Mouse (Mus musculus): ENCODE measurements around the gene Kcnh2. TPM values are rescaled to one million over a fixed set of nuclear protein-coding genes. Genes with fewer than 3 reads are reported as not detected.

Kcnh2 gene
- total RNA-seq, 1 experiment from 2014 or later, result not detected

GRCm38 (mm10) chr5:24350531-24351250 is 713 bp downstream of the Kcnh2 start:
- no peak for ATAC-seq (replicated peaks; ENCODE audit: insufficient number of reproducible peaks, low FRiP score, low TSS enrichment, poor library complexity, severe bottlenecking)

- ATAC-seq (replicated peaks; ENCODE audit: insufficient number of reproducible peaks, low FRiP score, low TSS enrichment, poor library complexity, severe bottlenecking), result no peak
These were observed 1.3 kb downstream of the Kcnh2 start for GRCm38 (mm10) chr5:24350073-24350472.

GRCm38 (mm10) chr5:24348546-24348945 is 2.9 kb downstream of the Kcnh2 start:
- no peak for ATAC-seq (replicated peaks; ENCODE audit: insufficient number of reproducible peaks, low FRiP score, low TSS enrichment, poor library complexity, severe bottlenecking)

GRCm38 (mm10) chr5:24348128-24348527 is 3.3 kb downstream of the Kcnh2 start:
- ATAC-seq (replicated peaks; ENCODE audit: insufficient number of reproducible peaks, low FRiP score, low TSS enrichment, poor library complexity, severe bottlenecking), result 0 out of 2 replicates have a peak, but pooled peaks have one; percentile 11

GRCm38 (mm10) chr5:24347186-24347875 is 4.1 kb downstream of the Kcnh2 start:
- no peak for ATAC-seq (replicated peaks; ENCODE audit: insufficient number of reproducible peaks, low FRiP score, low TSS enrichment, poor library complexity, severe bottlenecking)

GRCm38 (mm10) chr5:24346313-24346712 is 5.1 kb downstream of the Kcnh2 start:
- ATAC-seq (replicated peaks; ENCODE audit: insufficient number of reproducible peaks, low FRiP score, low TSS enrichment, poor library complexity, severe bottlenecking), result no peak

GRCm38 (mm10) chr5:24344477-24345051 is 6.8 kb downstream of the Kcnh2 start:
- no peak for ATAC-seq (replicated peaks; ENCODE audit: insufficient number of reproducible peaks, low FRiP score, low TSS enrichment, poor library complexity, severe bottlenecking)

GRCm38 (mm10) chr5:24343977-24344436 is 7.4 kb downstream of the Kcnh2 start:
- ATAC-seq (replicated peaks; ENCODE audit: insufficient number of reproducible peaks, low FRiP score, low TSS enrichment, poor library complexity, severe bottlenecking), result no peak

- no peak for ATAC-seq (replicated peaks; ENCODE audit: insufficient number of reproducible peaks, low FRiP score, low TSS enrichment, poor library complexity, severe bottlenecking)
These were observed 8.0 kb downstream of the Kcnh2 start for GRCm38 (mm10) chr5:24343379-24343778.

GRCm38 (mm10) chr5:24342966-24343365 is 8.4 kb downstream of the Kcnh2 start:
- no peak for ATAC-seq (replicated peaks; ENCODE audit: insufficient number of reproducible peaks, low FRiP score, low TSS enrichment, poor library complexity, severe bottlenecking)

- ATAC-seq (replicated peaks; ENCODE audit: insufficient number of reproducible peaks, low FRiP score, low TSS enrichment, poor library complexity, severe bottlenecking), result no peak
These were observed 9.0 kb downstream of the Kcnh2 start for GRCm38 (mm10) chr5:24342205-24342963.

- ATAC-seq (replicated peaks; ENCODE audit: insufficient number of reproducible peaks, low FRiP score, low TSS enrichment, poor library complexity, severe bottlenecking), result no peak
These were observed 13.6 kb downstream of the Kcnh2 start for GRCm38 (mm10) chr5:24337821-24338220.

- ATAC-seq (replicated peaks; ENCODE audit: insufficient number of reproducible peaks, low FRiP score, low TSS enrichment, poor library complexity, severe bottlenecking), result no peak
These were observed 14.0 kb downstream of the Kcnh2 start for GRCm38 (mm10) chr5:24337366-24337765.

- no peak for ATAC-seq (replicated peaks; ENCODE audit: insufficient number of reproducible peaks, low FRiP score, low TSS enrichment, poor library complexity, severe bottlenecking)
These were observed 15.4 kb downstream of the Kcnh2 start for GRCm38 (mm10) chr5:24335888-24336511.

GRCm38 (mm10) chr5:24334749-24335148 is 16.7 kb downstream of the Kcnh2 start:
- no peak for ATAC-seq (replicated peaks; ENCODE audit: insufficient number of reproducible peaks, low FRiP score, low TSS enrichment, poor library complexity, severe bottlenecking)

GRCm38 (mm10) chr5:24332401-24332800 is 19.0 kb downstream of the Kcnh2 start:
- no peak for ATAC-seq (replicated peaks; ENCODE audit: insufficient number of reproducible peaks, low FRiP score, low TSS enrichment, poor library complexity, severe bottlenecking)

GRCm38 (mm10) chr5:24329965-24330298 is 21.5 kb downstream of the Kcnh2 start:
- ATAC-seq (replicated peaks; ENCODE audit: insufficient number of reproducible peaks, low FRiP score, low TSS enrichment, poor library complexity, severe bottlenecking), result no peak

GRCm38 (mm10) chr5:24329212-24329964 is 22.0 kb downstream of the Kcnh2 start:
- ATAC-seq (replicated peaks; ENCODE audit: insufficient number of reproducible peaks, low FRiP score, low TSS enrichment, poor library complexity, severe bottlenecking), result no peak

Data from monocyte, adult 5-6 weeks (primary cell).